Mouse (Mus musculus) liver, adult 2 months (tissue): ENCODE results near the gene Nup160. TPM values are rescaled to one million over a fixed set of nuclear protein-coding genes. Genes with fewer than 3 reads are reported as not detected.

Experiments used
- DNase-seq: peaks from one replicate; pipeline ENCODE4 v3.0.0-alpha.2; 2011; ENCODE audit warnings: low read depth, low spot score; ENCODE audit errors: extremely low read depth
- H3K27ac ChIP-seq: fragments of 200-500 bp; replicated peaks from 2 replicates; pipeline ENCODE4 v1.5.1; 2012; ENCODE audit warnings: low read depth, mild to moderate bottlenecking, control low read depth, inconsistent platforms, low read length; ENCODE audit not compliant: insufficient read depth
- H3K27me3 ChIP-seq: fragments of 200-500 bp; 2 replicates; pipeline ENCODE4 v1.6.1; 2012; ENCODE audit warnings: mild to moderate bottlenecking, moderate library complexity, low read length, inconsistent platforms; ENCODE audit not compliant: control insufficient read depth, insufficient read depth
- H3K36me3 ChIP-seq: fragments of 200-500 bp; 2 replicates; pipeline ENCODE4 v1.6.1; 2012; ENCODE audit warnings: low read length, inconsistent platforms; ENCODE audit not compliant: control insufficient read depth, insufficient read depth
- H3K4me1 ChIP-seq: fragments of 200-500 bp; 2 replicates; pipeline ENCODE4 v1.6.1; 2011; ENCODE audit warnings: low read length; ENCODE audit not compliant: control insufficient read depth, insufficient read depth
- H3K4me3 ChIP-seq: fragments of 200-500 bp; 2 replicates; pipeline ENCODE4 v1.5.1; 2011; ENCODE audit warnings: low read depth, mild to moderate bottlenecking, control low read depth, low read length, moderate library complexity; ENCODE audit not compliant: insufficient read depth
- H3K79me2 ChIP-seq: fragments of 200-500 bp; 2 replicates; pipeline ENCODE4 v1.6.1; 2012; ENCODE audit warnings: inconsistent platforms, mild to moderate bottlenecking, low read length, moderate library complexity; ENCODE audit not compliant: control insufficient read depth, insufficient read depth
- H3K9ac ChIP-seq: fragments of 200-500 bp; 2 replicates; pipeline ENCODE4 v1.6.1; 2012; ENCODE audit warnings: low read depth, mild to moderate bottlenecking, control low read depth, inconsistent platforms, low read length
- CTCF ChIP-seq: fragments of 200-500 bp; IDR thresholded peaks from 2 replicates; pipeline ENCODE4 v1.5.1; 2011; ENCODE audit warnings: low read depth, low read length, control low read depth
- POLR2A ChIP-seq: fragments of 200-500 bp; IDR thresholded peaks from 2 replicates; pipeline ENCODE4 v1.6.1; 2011; ENCODE audit warnings: low read length, control low read depth; ENCODE audit not compliant: insufficient read depth; ENCODE audit errors: extremely low read depth
- WGBS: fragments of 180-500 bp; shearing (Covaris S2); methylation state at CpG from one replicate; pipeline ENCODE4 v1.1.7; 2018; 5-methylcytosine and 5-hydroxymethylcytosine counted together
- polyA plus RNA-seq: library from polyadenylated mRNA; depleted of rRNA; stranded (reverse); fragments of >200 nt; gene quantifications from 2 replicates; pipeline ENCODE4 v1.2.3, GENCODE M21; 2012
- total RNA-seq: library from RNA; depleted of rRNA; stranded (reverse); fragments of >200 nt; gene quantifications from 2 replicates; pipeline ENCODE4 v1.2.3, GENCODE M21; 2014

The Nup160 gene
- total and polyA plus RNA-seq, 2 experiments, result 3.1 to 9.6 TPM

- Histone ChIP-seq H3K4me3 (no peak overlapping the region), H3K4me1 (no peaks in the 10 kb centered on the region), H3K9ac (no peak overlapping the region), H3K36me3 (peaks cover 56% of the 10 kb centered on the region), H3K27ac (no peak overlapping the region), H3K79me2 (no peaks in the 10 kb centered on the region), H3K27me3 (no peaks in the 10 kb centered on the region)
- TF ChIP-seq CTCF (no peak), POLR2A (no peak)
- WGBS, result 97% methylated on average over 4 of the region's 4 CpGs
- DNase-seq, result no peak
Observed at GRCm38 (mm10) chr2:90717366-90717765, 40.4 kb downstream of the Nup160 start.

DNA sequence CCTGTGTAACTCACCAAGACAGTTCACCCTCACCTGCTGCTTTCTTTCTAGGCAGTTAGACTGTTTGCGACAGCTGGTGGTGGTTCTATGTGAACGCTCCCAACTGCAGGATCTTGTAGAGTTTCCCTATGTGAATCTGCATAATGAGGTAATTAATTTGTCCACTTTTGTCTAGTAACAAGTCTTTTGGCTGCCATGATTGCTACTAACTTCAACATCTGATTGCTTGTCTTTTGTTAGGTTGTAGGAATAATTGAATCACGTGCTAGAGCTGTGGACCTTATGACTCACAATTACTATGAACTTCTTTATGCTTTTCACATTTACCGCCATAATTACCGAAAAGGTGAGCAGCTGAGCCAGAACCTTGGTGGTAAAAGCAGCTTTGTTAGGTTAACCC lies 40.9 kb downstream of the Nup160 start:
- Histone ChIP-seq H3K79me2 (no peaks in the 10 kb centered on the region), H3K4me1 (no peaks in the 10 kb centered on the region), H3K27me3 (no peaks in the 10 kb centered on the region), H3K36me3 (peaks cover 55% of the 10 kb centered on the region), H3K27ac (no peak overlapping the region), H3K4me3 (no peak overlapping the region), H3K9ac (no peak overlapping the region)
- 96% methylated on average over 5 of the region's 5 CpGs for whole genome bisulfite sequencing
- DNase-seq, result no peak
- TF ChIP-seq CTCF, result no peak

DNA sequence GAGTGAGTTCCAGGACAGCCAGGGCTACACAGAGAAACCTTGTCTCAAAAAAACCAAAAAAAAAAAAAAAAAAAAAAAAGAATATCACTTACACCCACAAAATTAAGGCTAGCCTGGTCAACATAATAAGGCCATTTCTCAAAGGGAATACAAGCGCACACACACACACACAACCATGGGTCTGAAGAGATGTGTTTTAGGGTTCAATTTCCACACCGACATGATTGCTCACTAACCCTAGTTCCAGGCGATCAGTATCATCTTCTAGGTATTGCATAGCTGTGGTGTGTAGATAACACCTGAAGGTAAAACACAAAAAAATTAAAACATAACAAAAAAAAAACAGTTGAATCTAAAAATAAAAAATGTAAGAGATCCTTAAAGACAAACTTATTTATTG lies 49.8 kb downstream of the Nup160 start:
- Histone ChIP-seq H3K36me3 (peaks cover 56% of the 10 kb centered on the region), H3K9ac (no peak overlapping the region), H3K27me3 (no peaks in the 10 kb centered on the region), H3K27ac (no peak overlapping the region), H3K4me3 (no peak overlapping the region), H3K4me1 (no peaks in the 10 kb centered on the region), H3K79me2 (no peaks in the 10 kb centered on the region)
- DNase-seq, result no peak
- 100% methylated on average over 3 of the region's 3 CpGs for WGBS
- no peak for TF ChIP-seq POLR2A
- no peak for TF ChIP-seq CTCF

DNA sequence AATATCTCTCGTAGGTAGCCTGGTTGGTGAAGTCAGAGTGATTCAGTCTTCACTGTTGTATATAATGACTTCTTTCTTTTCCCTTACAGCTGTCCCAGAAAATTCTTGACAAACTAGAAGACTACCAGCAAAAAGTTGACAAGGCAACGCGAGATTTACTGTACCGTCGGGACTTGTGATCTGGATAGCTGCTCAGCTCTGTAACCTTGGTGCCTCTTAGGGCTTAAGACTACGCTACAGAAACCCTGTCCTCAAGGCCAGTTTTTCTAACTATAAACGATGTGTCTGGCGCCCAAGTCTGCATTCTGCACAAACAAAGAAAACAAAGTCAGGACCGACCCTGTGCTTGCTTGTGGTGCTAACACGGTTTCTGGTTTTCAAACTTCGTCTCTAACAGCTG lies 58.3 kb downstream of the Nup160 start:
- Histone ChIP-seq H3K79me2 (no peaks in the 10 kb centered on the region), H3K4me3 (no peak overlapping the region), H3K27me3 (no peaks in the 10 kb centered on the region), H3K36me3 (peaks cover 37% of the 10 kb centered on the region), H3K9ac (no peak overlapping the region), H3K4me1 (no peaks in the 10 kb centered on the region), H3K27ac (no peak overlapping the region)
- 98% methylated on average over 11 of the region's 11 CpGs for WGBS
- no peak for TF ChIP-seq CTCF
- no peak for TF ChIP-seq POLR2A
- DNase-seq, result no peak

DNA sequence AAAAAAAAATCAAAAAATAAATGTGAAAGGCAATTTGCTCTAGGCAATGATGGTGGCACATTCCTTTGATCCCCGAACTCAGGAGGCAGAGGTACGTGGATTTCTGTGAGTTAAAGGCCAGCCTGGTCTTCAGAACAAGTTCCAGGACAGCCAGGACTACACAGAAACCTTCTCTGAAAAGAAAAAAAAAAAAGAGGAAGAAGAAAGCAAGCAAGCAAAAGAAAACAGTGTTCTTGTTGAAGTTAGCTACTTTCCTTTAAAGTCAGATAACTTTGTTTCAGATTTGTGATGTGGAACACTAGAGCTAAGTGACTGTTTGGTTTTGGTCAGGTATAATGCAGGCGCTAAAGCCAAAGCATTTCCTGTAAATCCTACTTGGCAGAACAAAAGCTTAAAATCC lies 61.8 kb downstream of the Nup160 start:
- Histone ChIP-seq H3K9ac (no peak overlapping the region), H3K4me1 (no peaks in the 10 kb centered on the region), H3K36me3 (peaks cover 18% of the 10 kb centered on the region), H3K27me3 (no peaks in the 10 kb centered on the region), H3K4me3 (no peak overlapping the region), H3K79me2 (no peaks in the 10 kb centered on the region), H3K27ac (no peak overlapping the region)
- TF ChIP-seq CTCF (no peak), POLR2A (no peak)
- 93% methylated on average over 3 of the region's 3 CpGs for WGBS
- no peak for DNase-seq

DNA sequence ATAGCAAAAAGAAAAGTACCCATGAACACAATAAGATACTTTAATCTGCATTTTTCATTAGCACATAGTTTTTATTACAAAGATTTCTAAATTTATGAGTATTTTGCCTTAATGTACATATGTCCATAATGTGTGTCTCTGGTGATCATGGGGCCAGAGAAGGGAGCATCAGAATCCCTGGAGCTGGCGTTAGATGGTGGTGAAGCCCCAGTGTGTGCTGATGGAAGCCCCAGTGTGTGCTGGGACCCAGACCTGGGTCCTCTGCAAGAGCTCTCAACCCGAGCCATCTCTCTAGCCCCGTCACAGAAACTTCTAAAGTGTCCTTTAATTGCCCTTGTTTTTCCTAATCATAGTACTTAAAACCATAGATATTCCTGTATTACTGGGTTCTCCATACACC lies 62.3 kb downstream of the Nup160 start:
- Histone ChIP-seq H3K36me3 (peaks cover 18% of the 10 kb centered on the region), H3K4me3 (no peak overlapping the region), H3K9ac (no peak overlapping the region), H3K79me2 (no peaks in the 10 kb centered on the region), H3K27me3 (no peaks in the 10 kb centered on the region), H3K27ac (no peak overlapping the region), H3K4me1 (0 out of 2 replicates have a peak, but pooled peaks cover 2% of the 10 kb centered on the region)
- no peak for TF ChIP-seq POLR2A
- no peak for TF ChIP-seq CTCF
- no peak for DNase-seq
- 98% methylated on average over 3 of the region's 3 CpGs for WGBS

- Histone ChIP-seq H3K4me3 (no peak overlapping the region), H3K9ac (no peak overlapping the region), H3K27me3 (no peaks in the 10 kb centered on the region), H3K36me3 (peaks cover 16% of the 10 kb centered on the region), H3K79me2 (no peaks in the 10 kb centered on the region), H3K4me1 (peaks cover 4% of the 10 kb centered on the region; the same call in 1 of the 2 replicates), H3K27ac (no peak overlapping the region)
- 91% methylated on average over 5 of the region's 5 CpGs for WGBS
- no peak for TF ChIP-seq CTCF
- no peak for TF ChIP-seq POLR2A
- no peak for DNase-seq
Observed at GRCm38 (mm10) chr2:90739921-90740320, 62.9 kb downstream of the Nup160 start.
